Mouse (Mus musculus) right cerebral cortex, postnatal 36 days (tissue): ENCODE data around the gene Adat2.

Experiments used
- DNase-seq, 2 experiments: peaks; one replicate each; pipeline ENCODE4 v3.0.0; 2022; ENCODE audit warnings: low spot score in 2 of 2, mixed read lengths in 1 of 2

Adat2 gene

GRCm38 (mm10) chr10:13552646-13553497 lies at the start of gene Adat2, which contains the start of gene Pex3:
Gene Adat2, plus strand, starts transcription at chr10:13552894.
Gene Pex3, minus strand, starts transcription at chr10:13553142.
- DNase-seq, result peak; percentile 72 to 76

GRCm38 (mm10) chr10:13521857-13522256 lies 30.8 kb upstream of the Adat2 start:
- no peak for DNase-seq

- no peak for DNase-seq
Measured at GRCm38 (mm10) chr10:13528155-13528554, 24.5 kb upstream of the Adat2 start.

GRCm38 (mm10) chr10:13534751-13535150 lies 17.9 kb upstream of the Adat2 start:
- DNase-seq, result no peak

GRCm38 (mm10) chr10:13536706-13537105 lies 16.0 kb upstream of the Adat2 start:
- no peak for DNase-seq

GRCm38 (mm10) chr10:13539769-13540333 lies 12.8 kb upstream of the Adat2 start:
- no peak for DNase-seq

GRCm38 (mm10) chr10:13541721-13542120 lies 11.0 kb upstream of the Adat2 start:
- DNase-seq, result no peak

- DNase-seq, result no peak
Measured at GRCm38 (mm10) chr10:13553498-13553985, 848 bp downstream of the Adat2 start.

GRCm38 (mm10) chr10:13554316-13554715 lies 1.6 kb downstream of the Adat2 start:
- DNase-seq, result no peak

GRCm38 (mm10) chr10:13560014-13560674 lies 7.5 kb downstream of the Adat2 start:
- no peak for DNase-seq

GRCm38 (mm10) chr10:13564364-13565079 lies 11.8 kb downstream of the Adat2 start:
- peak; percentile 54 to 66 for DNase-seq

GRCm38 (mm10) chr10:13565080-13565448 lies 12.4 kb downstream of the Adat2 start:
- no peak for DNase-seq

GRCm38 (mm10) chr10:13566393-13566792 lies 13.7 kb downstream of the Adat2 start:
- no peak for DNase-seq

- DNase-seq, result no peak
Measured at GRCm38 (mm10) chr10:13569818-13570217, 17.1 kb downstream of the Adat2 start.

- no peak for DNase-seq
Measured at GRCm38 (mm10) chr10:13570697-13571538, 18.2 kb downstream of the Adat2 start.

- DNase-seq, result no peak
Measured at GRCm38 (mm10) chr10:13572003-13572402, 19.3 kb downstream of the Adat2 start.

- DNase-seq, result no peak
Measured at GRCm38 (mm10) chr10:13572410-13572809, 19.7 kb downstream of the Adat2 start.

GRCm38 (mm10) chr10:13577123-13577522 lies 24.4 kb downstream of the Adat2 start:
- DNase-seq, result no peak

GRCm38 (mm10) chr10:13587914-13588313 lies 35.2 kb downstream of the Adat2 start:
- DNase-seq, result peak in 1 of 2 experiments; percentile 67

- DNase-seq, result no peak
Measured at GRCm38 (mm10) chr10:13592196-13592595, 39.5 kb downstream of the Adat2 start.

- DNase-seq, result no peak
Measured at GRCm38 (mm10) chr10:13593529-13593928, 40.8 kb downstream of the Adat2 start.
